Mouse (Mus musculus): ENCODE measurements around the gene Rpl18a. TPM values are rescaled to one million over a fixed set of nuclear protein-coding genes. Genes with fewer than 3 reads are reported as not detected.
A peak's percentile ranks its signal among the peaks of the same experiment; 100 is the strongest.
"Not testable (repeated sequence)": the region's sequence is repeated elsewhere in the genome, so short reads cannot be mapped to it uniquely, and the experiment has no call there.

Gene Rpl18a
- total RNA-seq, 2 experiments from 2014 or later: 713 to 785 TPM

DNA sequence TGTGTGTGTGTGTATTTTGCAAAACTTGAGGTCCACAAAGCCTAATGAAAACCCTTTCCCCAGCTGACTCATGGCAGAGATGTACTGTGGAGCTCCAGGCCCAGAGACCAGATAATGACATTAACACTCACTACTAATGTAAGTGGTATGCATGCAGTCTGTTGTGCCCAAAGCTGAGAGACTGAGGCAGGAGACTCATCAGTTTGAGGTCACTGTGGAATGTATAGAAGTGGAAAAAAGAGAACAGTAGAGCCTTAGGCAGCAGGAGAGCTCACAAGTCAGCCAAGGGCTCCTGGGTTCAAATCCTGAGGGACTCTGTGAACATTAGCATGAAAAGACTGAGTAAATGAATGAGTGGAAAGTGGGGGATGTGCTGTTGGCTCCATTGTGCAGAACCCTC, 6.4 kb upstream of the Rpl18a start:
- DNase-seq (ENCODE audit: low spot score in 2 of 2): no peak

DNA sequence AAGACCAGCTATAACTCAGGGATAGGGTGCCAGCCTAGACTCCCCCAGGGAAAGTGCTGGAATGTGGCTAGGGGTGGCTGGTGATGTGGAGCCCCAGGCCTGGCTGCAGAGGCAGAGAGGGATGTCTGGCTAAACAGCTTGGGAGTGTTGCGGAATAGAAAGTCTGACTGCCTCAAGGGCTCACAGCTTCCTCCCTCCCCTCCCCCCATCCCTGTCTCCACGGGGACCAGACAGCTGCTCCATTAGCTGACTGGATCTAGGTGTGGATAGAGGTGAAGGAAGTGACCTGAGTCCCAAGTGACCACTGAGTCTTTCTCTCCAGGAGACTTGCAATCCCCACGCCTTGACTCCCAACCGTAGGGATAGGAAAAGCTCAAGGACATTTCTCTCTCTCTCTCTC, 5.9 kb upstream of the Rpl18a start:
- no peak for DNase-seq (ENCODE audit: low spot score in 2 of 2)

DNA sequence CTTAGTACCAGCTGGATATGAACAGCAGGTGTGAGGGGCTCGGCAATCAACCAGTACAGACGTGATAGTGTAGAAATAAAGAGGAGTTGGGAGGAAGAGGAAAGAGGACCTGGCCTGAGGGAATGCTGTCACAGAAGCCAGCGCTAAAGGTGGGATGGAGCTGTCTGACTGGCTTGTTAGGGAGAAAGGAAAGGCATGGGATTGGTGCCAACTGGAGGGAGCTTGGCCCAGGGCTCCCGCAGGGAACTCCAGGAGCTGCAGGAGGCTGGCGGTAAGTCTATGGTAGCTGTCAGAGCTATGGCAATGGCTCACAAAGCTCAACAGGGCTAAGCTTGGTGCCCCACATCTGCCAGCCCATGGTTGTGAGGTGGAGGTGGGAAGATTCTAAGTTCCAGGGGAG, 5.0 kb upstream of the Rpl18a start:
- DNase-seq (ENCODE audit: low spot score in 2 of 2): no peak

DNA sequence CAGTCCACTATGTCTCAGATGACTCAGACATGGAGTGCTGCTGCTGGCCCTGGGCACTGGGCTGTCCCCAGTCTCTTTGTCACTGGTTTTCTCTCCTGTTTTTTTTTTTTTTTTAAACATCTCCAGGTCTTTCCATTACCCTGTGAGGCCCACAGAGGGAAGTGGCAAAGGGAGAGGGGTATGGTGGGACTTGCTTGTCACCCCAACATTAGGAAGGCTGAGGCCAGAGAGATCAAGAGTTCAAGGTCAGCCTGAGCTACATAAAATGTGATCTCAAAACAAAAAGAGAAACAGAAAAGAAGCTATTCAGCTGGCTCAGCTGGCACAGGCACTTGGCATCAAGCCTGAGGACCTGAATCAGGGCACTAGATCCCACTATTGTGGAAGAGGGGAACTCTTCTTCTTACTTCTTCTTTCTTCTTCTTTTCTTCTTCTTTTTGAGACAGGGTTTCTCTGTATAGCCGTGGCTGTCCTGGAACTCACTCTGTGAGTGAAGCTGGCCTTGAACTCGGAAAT, 3.7 kb upstream of the Rpl18a start:
- no peak for DNase-seq (ENCODE audit: low spot score in 2 of 2)

DNA sequence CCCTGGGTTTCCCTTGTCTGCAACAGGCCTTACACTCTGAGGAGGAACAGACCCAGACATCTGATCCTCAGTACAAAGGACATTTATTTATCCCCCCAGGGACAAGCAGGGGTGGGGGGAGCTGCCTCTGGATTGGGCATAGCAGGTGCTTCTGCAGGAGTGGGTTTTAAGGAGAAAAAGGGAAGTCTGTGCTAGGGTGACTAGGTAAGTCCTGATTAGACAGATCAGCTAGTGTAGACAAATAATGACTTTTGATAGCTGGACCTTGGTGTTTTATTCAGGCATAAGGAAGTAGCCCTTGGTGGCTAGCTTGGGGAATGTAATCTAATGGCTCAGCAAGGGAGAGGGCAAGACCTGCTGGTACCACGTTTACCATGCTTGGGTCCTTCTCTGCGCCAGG, 2.0 kb upstream of the Rpl18a start:
- no peak for DNase-seq (ENCODE audit: low spot score in 2 of 2)

DNA sequence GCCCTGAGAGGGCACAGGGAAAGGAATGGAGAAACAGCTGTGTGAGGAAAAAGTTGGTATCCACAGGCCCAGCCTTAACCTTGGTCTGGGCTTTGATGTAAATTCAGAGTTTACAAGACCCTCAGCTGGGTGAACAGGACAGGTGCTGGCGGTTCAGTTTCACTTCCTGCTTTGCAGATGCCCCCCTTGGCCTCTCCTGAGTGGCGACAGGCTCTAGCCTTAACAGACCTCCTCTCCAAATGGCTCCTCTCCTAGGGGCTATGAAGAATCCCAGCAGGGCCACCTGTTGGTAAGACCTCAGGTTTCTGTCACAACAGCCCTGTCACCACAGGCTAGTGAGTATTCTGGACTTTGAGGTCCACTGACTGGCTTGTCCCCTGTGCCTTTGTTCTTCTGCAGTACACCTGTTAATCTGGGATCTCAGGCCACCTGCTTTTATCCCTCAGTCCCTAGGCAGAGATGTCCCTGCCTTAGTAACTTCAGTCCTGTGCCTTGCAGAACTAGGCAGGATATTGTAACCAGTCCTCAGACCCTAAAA, 1.5 kb upstream of the Rpl18a start:
- no peak for DNase-seq (ENCODE audit: low spot score in 2 of 2)

DNA sequence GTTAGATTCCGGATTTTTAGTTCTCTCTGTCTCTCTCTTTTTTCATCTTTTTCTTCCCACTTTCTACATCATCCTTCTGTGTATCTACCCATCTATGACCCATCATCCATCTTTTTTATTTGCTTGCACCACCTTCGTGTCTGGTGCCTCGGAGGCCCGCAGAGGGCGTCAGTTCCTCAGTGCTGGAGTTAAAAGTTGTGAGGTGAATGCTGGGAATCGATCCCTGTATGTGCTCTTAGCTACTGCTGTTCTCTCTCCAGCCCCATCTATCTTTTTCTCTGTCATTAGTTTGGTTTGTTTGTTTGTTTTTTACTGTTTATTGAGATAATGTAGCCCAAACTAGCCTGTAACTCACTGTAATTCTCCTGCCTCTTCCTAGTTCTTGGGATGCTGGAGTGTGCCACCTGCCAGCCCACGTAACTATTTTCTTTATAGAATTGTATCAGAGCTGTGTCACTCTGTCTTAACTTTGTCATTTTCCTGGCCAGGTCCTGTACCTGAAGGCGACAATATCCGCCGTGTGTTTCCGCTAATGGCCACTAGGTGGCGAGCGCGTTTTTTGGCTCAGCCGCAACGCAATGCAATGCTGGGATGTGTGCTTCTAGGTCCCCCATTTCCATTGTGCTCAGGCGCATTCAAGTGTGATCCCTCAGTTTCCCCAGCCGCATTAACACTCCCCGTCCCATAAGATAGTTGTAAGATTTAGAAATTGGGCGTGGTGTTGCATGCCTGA, 635 bp upstream of the Rpl18a start:
- peak; percentile 80 to 93 for DNase-seq (ENCODE audit: low spot score in 2 of 2)

DNA sequence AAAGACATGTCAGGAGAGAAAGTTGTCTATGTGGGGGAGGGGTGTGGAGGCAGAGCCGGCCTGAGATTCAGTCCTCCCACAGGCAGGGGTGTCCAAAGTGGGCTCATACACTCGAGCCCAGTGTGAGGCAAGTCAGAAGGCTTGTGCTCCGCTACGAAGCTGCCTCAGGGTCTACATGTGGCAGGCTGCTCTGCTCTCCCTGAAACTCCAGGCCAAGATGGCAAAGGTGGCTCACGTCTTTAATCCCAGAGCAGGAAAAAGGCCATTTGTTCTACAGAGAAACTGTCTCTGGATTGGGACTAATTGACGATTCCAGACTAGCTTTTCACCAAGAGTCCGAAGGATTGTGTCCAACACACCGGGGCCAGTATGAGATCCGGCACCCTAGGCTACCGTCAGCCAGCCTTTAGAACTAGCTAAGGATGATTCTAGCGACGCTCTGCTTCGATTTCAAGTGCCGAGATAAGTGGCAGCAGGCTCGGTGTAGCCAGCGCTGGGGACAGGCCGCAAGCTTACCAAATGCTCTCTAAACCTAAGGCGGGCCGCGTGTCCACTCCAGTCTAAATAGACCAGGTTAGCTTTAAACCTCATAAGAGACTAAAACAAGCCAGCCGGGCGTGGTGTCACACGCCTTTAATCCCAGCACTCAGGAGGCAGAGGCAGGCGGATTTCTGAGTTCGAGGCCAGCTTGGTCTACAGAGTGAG, 744 bp downstream of the Rpl18a start:
- no peak for DNase-seq (ENCODE audit: low spot score in 2 of 2)

DNA sequence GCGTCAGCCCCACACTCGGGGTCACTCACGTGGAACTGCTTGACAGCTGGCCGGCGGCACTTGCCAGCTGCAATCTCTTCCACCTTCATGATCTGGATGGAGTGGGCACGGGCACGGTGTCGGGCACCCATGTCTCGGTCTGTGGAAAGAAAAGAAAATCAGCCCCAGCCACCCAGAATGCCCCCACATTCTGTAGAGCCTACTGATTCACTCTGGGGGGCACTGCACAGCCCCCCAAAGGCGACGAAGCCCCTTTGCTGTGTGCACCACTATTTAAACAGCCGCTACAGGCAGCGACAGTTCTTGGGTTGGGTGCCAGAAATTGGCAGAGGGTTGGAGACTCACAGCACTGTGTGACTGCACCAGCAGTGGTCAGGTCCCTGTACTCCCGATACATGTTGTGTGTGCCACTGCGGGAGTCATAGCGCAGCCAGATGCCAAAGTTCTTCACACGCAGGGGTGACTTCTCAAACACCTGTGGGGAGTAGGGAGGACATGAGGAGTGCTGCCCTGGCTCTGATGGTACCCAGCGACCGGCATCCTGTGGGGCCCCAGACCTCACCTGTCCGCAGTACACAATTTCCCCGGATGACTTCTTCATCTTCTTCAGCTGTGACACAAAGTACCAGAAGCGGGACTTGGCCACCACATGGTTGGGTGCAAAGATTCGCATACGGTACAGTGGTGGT, 1.5 kb downstream of the Rpl18a start:
- not testable (repeated sequence) for DNase-seq (ENCODE audit: low spot score in 2 of 2)

DNA sequence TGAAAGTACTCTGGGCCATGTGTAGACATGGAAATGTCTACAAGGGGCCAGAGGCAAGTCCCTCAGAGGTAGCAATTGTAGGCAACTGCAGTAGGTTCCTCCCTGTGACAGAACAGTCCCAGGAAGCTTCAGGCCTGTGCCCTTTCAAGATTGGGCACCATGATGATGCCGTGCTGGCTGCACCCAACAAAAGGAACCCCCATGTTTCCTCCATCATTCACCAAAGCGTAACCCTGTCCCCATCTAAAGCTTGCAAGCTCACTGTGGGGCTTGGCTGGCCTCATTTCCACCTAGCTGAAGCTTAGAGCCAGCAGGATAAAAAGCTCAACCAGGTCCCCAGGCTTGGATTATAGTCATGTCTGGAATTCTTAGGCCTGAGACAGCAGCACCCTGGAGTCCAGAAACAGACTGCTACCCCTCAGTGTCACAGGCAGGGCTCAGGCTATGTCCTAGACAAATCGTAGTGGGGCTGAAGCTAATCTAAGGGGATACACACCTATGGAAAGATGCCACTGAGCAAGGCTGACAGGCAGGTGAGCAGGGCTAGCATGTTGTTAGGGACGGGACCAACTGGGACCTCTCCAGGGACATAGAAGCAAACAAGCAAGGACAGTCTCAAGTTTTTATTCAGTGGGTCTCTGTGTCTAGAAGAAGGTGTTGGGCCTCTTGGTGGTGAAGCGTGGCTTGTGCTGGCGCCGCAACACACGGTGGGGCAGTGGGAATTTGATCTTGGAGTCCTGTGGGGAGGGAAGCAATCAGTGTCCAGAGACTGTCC, 2.3 kb downstream of the Rpl18a start:
- no peak for DNase-seq (ENCODE audit: low spot score in 2 of 2)

DNA sequence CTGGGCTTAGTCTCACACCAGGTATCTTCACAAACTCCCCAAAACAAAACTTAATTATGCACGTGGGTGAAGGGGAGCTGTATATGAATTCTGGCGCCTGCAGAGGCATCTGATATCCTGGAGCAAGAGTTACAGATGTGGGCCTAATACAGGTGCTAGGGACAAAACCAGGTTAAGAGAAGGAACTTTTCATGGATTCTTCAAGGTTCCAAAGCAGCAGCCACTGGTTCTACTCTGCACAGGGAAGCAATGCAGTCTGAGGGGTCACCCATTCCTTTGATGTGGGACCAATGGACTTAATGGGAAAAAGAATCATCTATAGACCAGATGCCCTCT, 2.9 kb downstream of the Rpl18a start:
- no peak for DNase-seq (ENCODE audit: low spot score in 2 of 2)

DNA sequence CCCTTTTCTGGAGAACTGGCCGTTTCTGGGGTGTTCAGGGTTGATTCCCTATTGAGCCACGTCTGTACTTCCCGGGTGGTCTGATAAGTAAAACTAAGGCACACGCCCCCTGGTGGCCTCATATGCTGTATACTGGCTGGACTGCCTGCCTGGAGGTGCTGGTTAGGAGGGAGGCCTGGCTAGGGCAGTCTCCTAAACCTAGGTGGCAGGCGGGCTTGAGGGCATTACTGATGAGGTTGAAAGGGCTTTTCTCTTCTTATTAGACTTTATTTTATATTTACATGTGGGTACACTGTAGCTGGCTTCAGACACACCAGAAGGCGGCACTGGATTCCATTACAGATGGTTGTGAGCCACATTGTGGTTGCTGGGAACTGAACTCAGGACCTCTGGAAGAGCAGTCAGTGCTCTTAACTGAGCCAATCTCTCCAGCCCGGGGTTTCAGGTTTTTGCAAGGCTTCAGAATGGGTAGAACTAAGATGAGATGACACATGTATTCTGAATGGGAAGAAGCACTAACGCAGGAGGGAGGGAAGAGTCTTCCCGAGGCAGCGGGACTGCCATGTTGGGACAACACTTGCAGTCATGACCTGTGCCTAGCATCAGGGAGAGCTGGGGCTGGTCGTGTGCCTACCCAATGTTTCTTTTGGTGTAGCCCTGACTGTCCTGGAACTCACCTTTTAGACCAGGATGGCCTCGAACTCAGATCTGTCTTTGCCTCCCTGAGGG, 3.4 kb downstream of the Rpl18a start:
- peak in 1 of 2 experiments; percentile 73 for DNase-seq (ENCODE audit: low spot score in 2 of 2)

DNA sequence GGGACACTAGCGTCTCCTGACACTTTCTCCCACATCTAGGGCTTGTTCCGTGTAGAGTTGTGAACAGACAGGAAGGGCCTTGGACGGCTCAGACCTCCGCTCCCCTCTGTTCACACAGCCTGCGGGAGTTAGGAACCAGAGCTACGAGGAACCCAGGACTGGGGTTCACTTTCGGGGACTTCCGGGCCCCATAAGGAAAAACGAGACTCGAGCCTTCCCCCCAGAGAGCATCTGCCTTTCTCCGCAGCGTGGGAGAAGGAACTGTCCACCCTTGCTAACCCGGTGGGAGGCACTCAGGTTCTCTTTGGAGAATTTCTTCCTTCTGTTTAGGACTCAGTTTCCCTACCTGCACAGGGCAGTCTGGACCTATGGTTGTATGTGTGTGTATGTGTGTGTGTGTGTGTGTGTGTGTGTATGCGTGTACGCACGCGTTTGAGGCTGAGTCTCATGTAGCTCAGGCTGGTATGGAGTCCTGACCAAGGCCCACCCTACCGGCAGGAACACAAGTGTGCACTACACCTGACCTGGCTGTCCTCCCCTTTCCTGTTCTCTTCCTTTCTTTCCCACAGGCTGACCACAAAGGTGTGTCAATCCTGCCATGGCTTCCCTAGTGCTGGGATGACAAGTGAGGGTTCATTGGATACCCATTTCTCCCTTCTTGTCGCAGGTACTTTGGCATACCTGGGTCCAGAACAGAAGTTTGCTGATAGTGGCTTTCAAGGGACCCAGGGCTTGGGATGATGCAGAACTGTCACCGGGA, 4.1 kb downstream of the Rpl18a start:
- no peak for DNase-seq (ENCODE audit: low spot score in 2 of 2)

DNA sequence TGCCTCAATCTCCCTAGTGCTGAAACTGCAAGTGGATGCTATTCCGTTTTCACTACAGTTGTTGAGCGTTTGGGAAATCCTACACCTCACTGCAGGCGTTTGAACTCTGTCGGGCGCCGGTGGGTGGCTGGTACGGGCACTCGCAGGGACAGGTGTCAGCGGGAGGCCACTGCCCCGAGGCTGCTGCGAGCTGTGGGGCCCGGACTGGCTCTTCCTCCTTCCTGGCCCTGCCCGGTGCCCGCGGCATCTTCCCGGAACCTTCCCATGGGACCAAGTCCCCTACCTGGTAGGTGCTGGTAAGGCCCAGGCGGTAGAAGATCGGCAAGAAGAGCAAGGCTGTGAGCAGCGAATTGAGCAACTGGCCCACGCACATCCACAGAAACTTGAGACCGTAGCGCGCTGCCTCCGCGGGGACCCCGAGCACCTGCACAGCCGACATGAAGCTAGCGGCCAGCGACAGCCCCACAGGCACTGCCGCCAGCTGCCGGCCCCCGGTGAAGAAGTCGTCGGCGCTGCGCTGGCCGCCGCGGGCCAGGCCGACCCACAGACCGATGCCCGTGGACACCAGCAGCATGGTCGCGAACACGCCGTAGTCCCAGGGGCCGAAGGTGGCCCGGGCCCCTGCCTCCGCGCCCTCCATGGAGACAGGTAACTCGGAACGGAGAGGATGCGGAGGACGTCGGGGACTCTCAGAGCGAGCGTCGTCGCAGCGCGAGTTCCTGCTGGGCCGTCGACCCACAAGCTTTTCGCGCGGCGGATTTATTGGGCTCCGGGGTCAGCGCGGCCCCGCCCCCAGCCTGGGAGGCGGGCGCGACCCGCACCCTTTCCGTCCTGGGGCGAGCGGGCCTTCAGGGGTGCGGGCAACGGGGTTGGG, 5.0 kb downstream of the Rpl18a start, which contains the start of gene Slc5a5:
TSS of gene Slc5a5 (minus strand) at position 736 of the 874 bp plus-strand sequence.
- DNase-seq (ENCODE audit: low spot score in 2 of 2): no peak

DNA sequence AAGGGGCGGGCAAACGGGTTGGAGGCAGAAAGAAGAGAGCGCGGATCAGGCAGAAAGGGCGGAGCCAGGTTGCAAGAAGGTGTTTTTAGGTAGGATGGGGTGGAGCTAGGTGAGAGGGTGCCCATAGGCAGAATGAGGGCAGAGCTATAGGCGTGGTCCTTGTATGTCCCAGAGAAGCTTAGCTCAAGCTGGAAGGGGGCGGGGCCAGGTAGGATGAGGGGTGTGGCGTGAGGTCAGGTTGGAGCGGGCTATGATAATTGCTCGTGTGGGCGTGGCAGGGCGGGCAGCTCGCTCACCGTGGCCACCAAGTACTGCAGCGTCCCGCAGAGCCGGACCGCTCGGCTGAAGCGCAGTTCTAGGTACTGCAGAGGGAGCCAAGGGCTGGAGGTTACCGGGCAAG, 5.9 kb downstream of the Rpl18a start:
- no peak for DNase-seq (ENCODE audit: low spot score in 2 of 2)

DNA sequence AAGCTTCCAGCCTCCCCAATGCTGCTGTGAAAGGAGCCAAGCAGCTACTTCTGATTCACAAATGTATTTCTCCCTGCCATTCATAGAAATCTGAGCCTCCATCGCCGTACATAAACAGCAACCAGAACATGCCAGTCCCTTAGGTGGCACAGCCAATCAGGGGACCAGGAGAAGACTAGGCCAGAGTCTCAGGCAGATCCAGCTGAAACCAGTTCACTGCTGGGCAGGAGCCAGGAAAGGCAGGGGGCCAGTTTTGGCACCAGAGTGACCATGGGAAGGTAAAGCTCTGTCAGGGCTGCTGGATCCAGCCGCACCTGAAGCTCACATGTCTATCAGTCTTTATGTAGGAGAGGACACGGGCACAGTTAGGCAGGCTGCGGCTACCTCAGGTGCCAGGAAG, 6.6 kb downstream of the Rpl18a start:
- DNase-seq (ENCODE audit: low spot score in 2 of 2): no peak

DNA sequence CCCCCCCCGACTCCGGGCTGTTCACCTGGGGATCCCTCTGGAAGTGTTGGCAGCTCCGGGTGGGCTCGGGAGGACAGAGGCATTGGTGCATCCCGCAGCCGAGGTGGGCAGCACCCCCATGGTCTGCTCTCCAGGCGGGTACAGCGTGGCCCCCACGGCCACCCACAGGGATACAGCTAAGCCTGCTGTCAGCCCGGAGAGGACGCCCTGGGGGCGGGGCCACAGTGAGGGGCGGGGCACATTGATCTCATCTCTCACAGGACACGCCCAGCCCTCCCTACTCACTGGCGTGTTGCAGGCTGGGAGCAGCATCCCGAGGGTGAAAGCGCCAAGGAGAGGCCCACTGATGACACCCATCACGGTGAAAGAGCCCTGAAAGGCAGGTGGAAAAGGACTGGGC, 9.5 kb downstream of the Rpl18a start:
- DNase-seq (ENCODE audit: low spot score in 2 of 2): peak; percentile 57 to 66

DNA sequence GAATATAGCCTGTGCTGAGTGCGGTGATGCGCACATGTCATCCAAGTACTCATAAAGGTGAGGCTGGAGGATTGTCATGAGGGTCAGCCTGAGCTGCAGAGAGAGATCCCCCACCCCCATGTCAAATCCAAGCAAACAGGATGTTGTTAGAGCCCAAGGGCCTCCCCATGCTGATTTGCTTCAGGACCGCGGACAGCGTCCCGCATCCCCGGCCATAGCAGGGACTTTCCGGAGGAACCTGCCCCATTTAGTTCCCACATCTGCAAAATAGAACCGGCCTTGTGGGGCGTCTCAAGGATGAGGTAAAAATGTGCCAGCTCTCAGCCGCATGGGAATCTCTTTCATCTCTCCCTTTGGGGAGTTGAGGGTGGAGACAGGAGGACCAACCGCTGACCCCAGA, 11.6 kb downstream of the Rpl18a start:
- DNase-seq (ENCODE audit: low spot score in 2 of 2): no peak

DNA sequence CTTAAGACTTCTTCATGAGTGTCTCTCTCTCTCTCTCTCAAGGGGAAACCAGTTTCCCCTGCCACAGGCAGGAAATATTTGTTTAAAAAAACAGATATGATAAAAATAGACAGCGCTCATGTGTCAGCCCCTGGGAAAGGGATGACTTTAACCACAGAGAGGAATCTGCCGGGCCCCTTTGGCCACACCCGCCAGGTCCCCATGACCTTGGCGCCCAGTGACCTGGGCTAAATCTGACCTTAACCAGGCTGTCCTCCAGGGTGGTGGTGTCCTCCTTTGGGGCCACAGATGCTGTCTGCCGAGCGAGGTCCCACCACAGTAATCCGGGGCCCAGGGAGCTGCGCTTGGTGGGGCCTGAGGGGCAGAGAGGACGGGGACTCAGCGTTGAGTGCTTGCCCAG, 12.5 kb downstream of the Rpl18a start:
- no peak for DNase-seq (ENCODE audit: low spot score in 2 of 2)
